Mouse (Mus musculus) ES-Bruce4 (cell line): ENCODE measurements around the gene Serpine2.

ENCODE experiments used
- CTCF ChIP-seq: IDR thresholded peaks from one replicate; pipeline ENCODE4 v1.8.1; 2011; ENCODE audit warnings: low read depth, low read length
- EP300 ChIP-seq: IDR thresholded peaks from 2 replicates; pipeline ENCODE4 v1.6.1; 2011; ENCODE audit warnings: low read depth, low read length; ENCODE audit not compliant: insufficient read depth
- POLR2A ChIP-seq: IDR thresholded peaks from one replicate; pipeline ENCODE4 v1.8.1; 2011; ENCODE audit warnings: low read length; ENCODE audit not compliant: insufficient read depth

- TF ChIP-seq CTCF, result no peak
- no peak for TF ChIP-seq POLR2A
- no peak for TF ChIP-seq EP300
Observed at GRCm38 (mm10) chr1:79874741-79875140, 13.8 kb upstream of the Serpine2 start.
